Mouse (Mus musculus): ENCODE measurements around the gene Papss2.

DNA sequence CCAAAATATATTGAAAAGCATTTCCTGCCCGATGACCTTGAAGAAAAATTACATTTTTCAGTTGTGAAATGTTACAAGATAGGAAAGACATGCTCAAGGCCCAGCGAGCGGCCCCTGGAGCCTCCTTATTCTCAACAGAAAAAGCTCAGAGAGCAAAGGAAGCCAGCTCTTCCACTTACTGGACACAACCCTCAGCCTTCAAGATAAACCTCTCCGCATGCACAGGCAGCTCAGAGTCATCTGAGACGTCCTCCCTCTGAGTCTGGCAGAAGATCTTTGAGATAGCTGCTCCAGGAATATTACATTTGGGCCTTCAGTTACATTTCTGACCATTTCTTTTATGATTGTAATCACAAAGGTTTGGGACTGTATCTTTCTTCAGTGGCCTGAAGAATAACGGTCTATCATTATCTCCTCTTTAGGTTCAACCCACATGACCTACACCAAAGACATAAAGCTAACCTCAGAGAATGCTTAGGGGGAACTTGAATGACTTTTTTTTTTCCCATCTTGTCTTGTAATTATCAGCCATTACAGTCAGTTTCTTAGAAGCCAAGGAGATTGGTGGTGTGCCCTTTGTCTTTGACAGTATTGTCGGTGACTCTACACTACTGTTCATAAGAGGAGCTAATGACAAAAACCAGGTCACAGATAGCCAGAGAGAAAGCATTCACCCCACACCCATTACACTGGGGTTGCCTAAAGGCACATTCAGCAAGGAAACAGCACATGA lies 58.2 kb downstream of the Papss2 start:
- no peak for TF ChIP-seq CTCF (IDR thresholded peaks at IDR 0.05)
- TF ChIP-seq EP300 (IDR thresholded peaks at IDR 0.05): no peak
